ENCODE assay signal across 8 mouse cellular contexts in the genomic region with DNA sequence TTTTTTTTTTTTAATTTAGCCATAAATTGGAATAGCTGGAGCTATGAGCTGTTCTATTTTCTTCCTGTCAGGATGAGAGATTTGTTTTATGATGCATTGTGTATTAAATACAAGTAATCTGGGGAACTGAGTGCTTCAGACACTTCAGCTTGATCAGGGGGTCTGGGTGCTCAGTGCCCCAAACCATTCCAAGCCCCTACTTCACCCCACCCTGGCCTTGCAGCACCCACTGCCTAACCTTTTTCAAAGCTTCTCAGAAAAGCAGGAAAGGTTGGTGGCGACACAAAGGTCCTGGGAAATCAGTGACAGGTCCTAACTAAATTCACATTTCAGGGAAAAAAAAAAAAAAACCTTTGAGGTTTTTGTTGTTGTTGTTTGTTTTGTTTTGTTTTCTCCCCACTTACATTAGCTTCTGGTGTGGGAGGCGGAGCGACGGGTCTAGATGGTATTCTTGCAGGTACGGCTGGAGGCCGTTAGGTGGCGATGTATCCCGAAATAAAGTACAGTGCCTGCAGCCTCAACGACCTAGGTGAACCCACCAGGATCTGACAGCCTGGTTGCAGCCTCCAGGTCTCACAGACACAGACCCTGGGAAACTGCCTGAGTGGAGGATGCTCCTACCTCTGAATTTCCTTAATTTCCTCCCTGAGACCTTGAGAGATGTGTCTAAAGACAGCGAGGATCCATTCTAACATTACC.
DNase-seq lines count a peak whose midpoint lies in the region; ATAC-seq and TF ChIP-seq lines count a peak whose summit lies in the region.

No protein-coding gene starts in this region.

- DNase-seq in thymus, adult 2 months, result peak; percentile 14
- no peak for DNase-seq in thymus, adult 18-20 months
- DNase-seq in embryonic facial prominence, embryonic 11.5 days (ENCODE audit: low spot score), result peak; percentile 88
- peak; percentile 26 for DNase-seq in liver, adult 2 months (ENCODE audit: extremely low read depth, low read depth, low spot score)
- peak; percentile 65 for DNase-seq in urinary bladder, postnatal 25 days (ENCODE audit: low spot score)

- peak; percentile 66; the same call in 1 of the 2 replicates for ATAC-seq in embryonic facial prominence, embryonic 11.5 days (replicated peaks; ENCODE audit: insufficient number of reproducible peaks, low FRiP score, low TSS enrichment, low read depth)
- ATAC-seq in heart, embryonic 12.5 days (ENCODE audit: insufficient number of reproducible peaks, low FRiP score), result peak; percentile 53; the same call in 1 of the 2 replicates
- 0 out of 2 replicates have a peak, but pooled peaks have one; percentile 52 for ATAC-seq in kidney, embryonic 15.5 days (replicated peaks; ENCODE audit: low FRiP score)
- peak; percentile 55 for ATAC-seq in neural tube, embryonic 12.5 days (ENCODE audit: low FRiP score, low read depth)

- H3K4me1 ChIP-seq in thymus, adult 2 months (replicated peaks; ENCODE audit: control insufficient read depth, insufficient read depth, low read length), result no peaks in the 10 kb centered on the region
- no peaks in the 10 kb centered on the region; the same call in 1 of the 2 replicates for H3K4me1 ChIP-seq in embryonic facial prominence, embryonic 11.5 days (ENCODE audit: control insufficient read depth, insufficient read depth, low read length)
- peaks cover 22% of the 10 kb centered on the region for H3K4me1 ChIP-seq in heart, embryonic 12.5 days (replicated peaks)
- H3K4me1 ChIP-seq in kidney, embryonic 15.5 days, result peaks cover 46% of the 10 kb centered on the region
- no peaks in the 10 kb centered on the region for H3K4me1 ChIP-seq in liver, adult 2 months (ENCODE audit: control insufficient read depth, insufficient read depth, low read length)
- H3K4me1 ChIP-seq in neural tube, embryonic 12.5 days, result peaks cover 15% of the 10 kb centered on the region

- H3K9me3 ChIP-seq in embryonic facial prominence, embryonic 11.5 days (replicated peaks; ENCODE audit: control insufficient read depth, low read length), result no peaks in the 10 kb centered on the region
- no peaks in the 10 kb centered on the region for H3K9me3 ChIP-seq in heart, embryonic 12.5 days (replicated peaks)
- H3K9me3 ChIP-seq in kidney, embryonic 15.5 days (replicated peaks), result no peaks in the 10 kb centered on the region
- no peaks in the 10 kb centered on the region for H3K9me3 ChIP-seq in neural tube, embryonic 12.5 days

- H3K4me2 ChIP-seq in embryonic facial prominence, embryonic 11.5 days (ENCODE audit: low read depth, low read length), result no peak overlapping the region
- H3K4me2 ChIP-seq in heart, embryonic 12.5 days, result no peak overlapping the region
- H3K4me2 ChIP-seq in kidney, embryonic 15.5 days, result peak overlapping the region; percentile 12
- no peak overlapping the region for H3K4me2 ChIP-seq in neural tube, embryonic 12.5 days (replicated peaks)

- no peak overlapping the region for H3K27ac ChIP-seq in thymus, adult 2 months (ENCODE audit: control insufficient read depth, insufficient read depth, low read length)
- H3K27ac ChIP-seq in embryonic facial prominence, embryonic 11.5 days (replicated peaks; ENCODE audit: low read depth, low read length), result no peak overlapping the region
- no peak overlapping the region for H3K27ac ChIP-seq in heart, embryonic 12.5 days (ENCODE audit: poor library complexity, severe bottlenecking)
- H3K27ac ChIP-seq in kidney, embryonic 15.5 days, result 0 out of 2 replicates have a peak overlapping the region, but pooled peaks have one; percentile 66
- no peak overlapping the region for H3K27ac ChIP-seq in liver, adult 2 months (replicated peaks; ENCODE audit: insufficient read depth, low read depth, low read length)
- H3K27ac ChIP-seq in neural tube, embryonic 12.5 days, result no peak overlapping the region

- no peak for TF ChIP-seq CTCF in thymus, adult 2 months (IDR thresholded peaks at IDR 0.05; ENCODE audit: borderline replicate concordance, control insufficient read depth, extremely low read depth, insufficient read depth, low read length, poor library complexity)
- peak; percentile 87 for TF ChIP-seq CTCF in liver, adult 2 months (IDR thresholded peaks at IDR 0.05; ENCODE audit: low read depth, low read length)

- peaks cover 5% of the 10 kb centered on the region; the same call in 1 of the 2 replicates for H3K27me3 ChIP-seq in thymus, adult 2 months (ENCODE audit: control insufficient read depth, insufficient read depth, low read length)
- H3K27me3 ChIP-seq in embryonic facial prominence, embryonic 11.5 days (ENCODE audit: control insufficient read depth, insufficient read depth, low read length), result no peaks in the 10 kb centered on the region
- H3K27me3 ChIP-seq in heart, embryonic 12.5 days (replicated peaks), result no peaks in the 10 kb centered on the region
- peaks cover 4% of the 10 kb centered on the region; the same call in 1 of the 2 replicates for H3K27me3 ChIP-seq in kidney, embryonic 15.5 days
- H3K27me3 ChIP-seq in liver, adult 2 months (ENCODE audit: control insufficient read depth, insufficient read depth, low read length), result no peaks in the 10 kb centered on the region
- no peaks in the 10 kb centered on the region for H3K27me3 ChIP-seq in neural tube, embryonic 12.5 days (replicated peaks)

- H3K9ac ChIP-seq in embryonic facial prominence, embryonic 11.5 days (replicated peaks; ENCODE audit: low read length), result no peak overlapping the region
- no peak overlapping the region for H3K9ac ChIP-seq in heart, embryonic 12.5 days
- H3K9ac ChIP-seq in kidney, embryonic 15.5 days, result no peak overlapping the region
- H3K9ac ChIP-seq in liver, adult 2 months (ENCODE audit: low read depth, low read length), result no peak overlapping the region
- no peak overlapping the region for H3K9ac ChIP-seq in neural tube, embryonic 12.5 days

- no peak for TF ChIP-seq POLR2A in thymus, adult 2 months (IDR thresholded peaks at IDR 0.05; ENCODE audit: control insufficient read depth, extremely low read depth, insufficient read depth, low read length, poor library complexity)
- TF ChIP-seq POLR2A in liver, adult 2 months (IDR thresholded peaks at IDR 0.05; ENCODE audit: extremely low read depth, insufficient read depth, low read length), result no peak

- H3K4me3 ChIP-seq in thymus, adult 2 months (ENCODE audit: control insufficient read depth, insufficient read depth, low read length), result no peak overlapping the region
- no peak overlapping the region for H3K4me3 ChIP-seq in embryonic facial prominence, embryonic 11.5 days (ENCODE audit: low read depth, low read length)
- no peak overlapping the region for H3K4me3 ChIP-seq in heart, embryonic 12.5 days
- no peak overlapping the region for H3K4me3 ChIP-seq in kidney, embryonic 15.5 days (replicated peaks)
- no peak overlapping the region for H3K4me3 ChIP-seq in liver, adult 2 months (ENCODE audit: insufficient read depth, low read depth, low read length)
- H3K4me3 ChIP-seq in neural tube, embryonic 12.5 days, result no peak overlapping the region

- H3K79me2 ChIP-seq in liver, adult 2 months (ENCODE audit: control insufficient read depth, insufficient read depth, low read length), result no peaks in the 10 kb centered on the region

- no peaks in the 10 kb centered on the region for H3K36me3 ChIP-seq in thymus, adult 2 months (ENCODE audit: control insufficient read depth, insufficient read depth, low read length)
- H3K36me3 ChIP-seq in embryonic facial prominence, embryonic 11.5 days (replicated peaks; ENCODE audit: control insufficient read depth, insufficient read depth, low read depth, low read length), result no peaks in the 10 kb centered on the region
- no peaks in the 10 kb centered on the region for H3K36me3 ChIP-seq in heart, embryonic 12.5 days
- H3K36me3 ChIP-seq in kidney, embryonic 15.5 days, result no peaks in the 10 kb centered on the region
- H3K36me3 ChIP-seq in liver, adult 2 months (ENCODE audit: control insufficient read depth, insufficient read depth, low read length), result no peaks in the 10 kb centered on the region
- H3K36me3 ChIP-seq in neural tube, embryonic 12.5 days, result no peaks in the 10 kb centered on the region

- 18% methylated on average over 10 of the region's 10 CpGs for WGBS in thymus, adult 2 months
- 6% methylated on average over 10 of the region's 10 CpGs for WGBS in embryonic facial prominence, embryonic 11.5 days
- 8% methylated on average over 10 of the region's 10 CpGs for WGBS in heart, embryonic 12.5 days
- WGBS in kidney, embryonic 15.5 days, result 11% methylated on average over 10 of the region's 10 CpGs
- 13% methylated on average over 10 of the region's 10 CpGs for WGBS in liver, adult 2 months
- 8% methylated on average over 10 of the region's 10 CpGs for WGBS in neural tube, embryonic 12.5 days

Comparison
In these comparisons a context has a peak if more than half of its experiments do, and no peak if none do; other contexts are left out.
1. DNase-seq: peak in thymus, adult 2 months (single experiment), embryonic facial prominence, embryonic 11.5 days (single experiment), liver, adult 2 months (single experiment) and urinary bladder, postnatal 25 days (single experiment); none in thymus, adult 18-20 months (0 of 2).
2. Peak in every context shown above with its lines, with median percentiles within 50 percentile points of each other: ATAC-seq.